Mouse (Mus musculus) heart, postnatal 14 days (tissue): Measurements from ENCODE around the gene Stambp. TPM values are rescaled to one million over a fixed set of nuclear protein-coding genes. Genes with fewer than 3 reads are reported as not detected.

ENCODE experiments used
- DNase-seq, 2 experiments: peaks; one replicate each; pipeline ENCODE4 v3.0.0; 2021 to 2022
- intact Hi-C: fragments of 180-260 bp; cut with DNase I; formaldehyde crosslinking; loops from one replicate; pipeline ENCODE4 v1.15.1; 2025
- total RNA-seq, 2 experiments: library from RNA; stranded (reverse); gene quantifications; 2 replicates each; pipeline ENCODE4 v1.2.3; 2021

Gene Stambp
- total RNA-seq, 2 experiments from 2014 or later, result 13.4 to 13.7 TPM

DNA sequence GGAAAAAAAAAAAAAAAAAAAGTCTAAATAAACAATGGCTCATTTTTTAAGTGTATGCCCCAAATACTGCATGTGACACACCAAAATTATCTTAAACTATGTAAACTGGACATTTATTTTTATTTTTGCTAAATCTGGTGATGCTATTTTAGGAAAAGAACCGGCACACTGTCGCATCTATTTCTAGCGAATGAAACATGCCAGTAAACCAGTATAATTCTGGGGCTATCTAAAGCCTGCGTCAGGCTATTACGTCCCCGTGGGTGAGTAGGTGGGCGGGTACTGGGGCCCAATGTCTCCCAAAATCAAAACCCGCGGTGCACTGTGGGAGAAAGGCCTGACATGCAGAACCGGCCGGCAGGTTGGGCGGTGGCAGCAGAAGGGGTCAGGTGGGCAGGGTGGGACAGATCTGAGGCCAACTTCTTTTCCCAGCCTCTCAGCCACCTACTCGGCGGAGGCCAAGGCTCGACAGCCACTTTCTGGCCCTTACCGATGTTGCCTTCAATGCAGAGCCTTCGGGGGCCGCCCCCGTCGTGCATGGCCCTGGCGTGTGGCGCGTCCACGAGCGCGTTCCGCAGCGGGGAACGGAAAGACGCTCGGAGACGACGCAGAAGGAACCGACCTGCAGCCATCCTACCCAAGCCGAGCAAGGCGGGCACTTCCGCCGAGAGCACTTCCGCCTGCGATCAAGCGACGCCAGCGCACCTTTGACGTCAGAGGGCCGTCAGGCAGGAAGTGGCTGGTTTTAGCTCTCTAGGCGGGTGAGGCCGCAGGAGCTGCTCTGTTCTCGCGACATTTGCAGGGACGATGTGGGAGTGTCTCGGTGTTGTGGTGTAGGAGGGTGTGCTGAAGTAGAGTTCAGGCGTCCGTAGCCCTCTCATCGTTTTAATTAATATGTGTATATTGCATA, 66.0 kb downstream of the Stambp start, which contains the start of gene Dguok:
Dguok (minus strand) TSS at position 712 of the 910 bp plus-strand sequence.
- DNase-seq, result peak; percentile 95 to 97
- intact Hi-C loops, result loop anchor here (5.0 kb wide), 1 partner anchor 64 kb away; no protein-coding TSS in a partner anchor

DNA sequence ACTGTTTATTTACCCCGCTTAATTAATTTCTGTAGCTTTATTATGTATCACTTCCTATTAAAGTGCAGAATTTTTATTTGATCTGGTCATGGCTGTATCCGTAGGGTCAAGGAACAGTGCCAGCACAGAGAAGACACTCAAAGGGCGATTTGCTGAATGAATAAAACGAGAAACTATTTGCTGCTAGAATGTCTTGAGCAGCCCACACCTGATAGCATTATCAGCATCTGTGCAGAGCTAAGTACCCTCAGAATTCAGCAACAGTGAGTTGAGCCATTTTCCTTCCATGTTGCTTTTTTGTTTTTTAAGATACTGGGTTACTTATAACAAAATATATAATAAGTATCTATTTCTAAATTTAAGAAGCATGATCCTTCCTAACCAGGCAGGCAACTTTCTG, 67.0 kb downstream of the Stambp start:
- intact Hi-C loops, result loop anchor here (5.0 kb wide), 1 partner anchor 63 kb away; no protein-coding TSS in a partner anchor
- DNase-seq, result no peak

DNA sequence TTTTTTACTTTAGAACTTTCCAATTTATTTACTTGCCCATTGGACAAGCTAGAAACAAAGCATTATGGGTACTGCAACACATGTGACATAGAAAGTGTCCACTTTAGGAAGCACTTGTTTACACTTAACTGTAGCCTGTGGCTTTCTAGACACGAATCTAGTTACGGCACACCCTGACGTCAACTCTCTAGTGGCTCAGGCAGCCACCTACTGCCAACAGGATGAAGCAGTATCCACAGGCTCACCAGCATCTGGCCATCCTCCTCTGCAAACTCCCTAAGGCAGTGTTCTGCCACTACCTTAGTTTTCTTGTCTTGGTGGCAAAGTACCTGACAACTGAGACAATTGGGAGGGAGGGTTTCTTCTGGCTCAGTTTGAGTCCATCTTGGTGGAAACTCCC, 69.2 kb downstream of the Stambp start:
- no peak for DNase-seq
- intact Hi-C loops, result no loop called here

DNA sequence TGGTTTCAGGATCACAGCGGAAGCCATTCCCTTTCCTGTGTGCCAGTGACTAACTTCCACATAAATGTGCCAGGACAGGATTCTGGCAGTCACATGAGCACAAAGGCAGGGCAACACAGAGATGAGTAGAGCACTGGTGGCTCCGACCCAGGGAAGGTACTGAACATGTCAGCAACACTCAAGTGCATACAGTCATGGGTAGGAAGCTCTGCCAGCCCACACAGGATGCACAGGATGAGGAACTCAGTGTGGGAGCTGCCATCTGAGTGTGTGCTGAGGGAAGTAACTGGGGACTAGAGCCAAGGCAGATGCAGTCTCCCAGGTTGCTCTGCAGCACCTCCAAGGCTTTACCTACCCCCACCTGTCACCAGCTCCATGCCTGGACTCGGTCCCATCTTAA, 69.9 kb downstream of the Stambp start:
- no peak for DNase-seq
- intact Hi-C loops, result no loop called here

DNA sequence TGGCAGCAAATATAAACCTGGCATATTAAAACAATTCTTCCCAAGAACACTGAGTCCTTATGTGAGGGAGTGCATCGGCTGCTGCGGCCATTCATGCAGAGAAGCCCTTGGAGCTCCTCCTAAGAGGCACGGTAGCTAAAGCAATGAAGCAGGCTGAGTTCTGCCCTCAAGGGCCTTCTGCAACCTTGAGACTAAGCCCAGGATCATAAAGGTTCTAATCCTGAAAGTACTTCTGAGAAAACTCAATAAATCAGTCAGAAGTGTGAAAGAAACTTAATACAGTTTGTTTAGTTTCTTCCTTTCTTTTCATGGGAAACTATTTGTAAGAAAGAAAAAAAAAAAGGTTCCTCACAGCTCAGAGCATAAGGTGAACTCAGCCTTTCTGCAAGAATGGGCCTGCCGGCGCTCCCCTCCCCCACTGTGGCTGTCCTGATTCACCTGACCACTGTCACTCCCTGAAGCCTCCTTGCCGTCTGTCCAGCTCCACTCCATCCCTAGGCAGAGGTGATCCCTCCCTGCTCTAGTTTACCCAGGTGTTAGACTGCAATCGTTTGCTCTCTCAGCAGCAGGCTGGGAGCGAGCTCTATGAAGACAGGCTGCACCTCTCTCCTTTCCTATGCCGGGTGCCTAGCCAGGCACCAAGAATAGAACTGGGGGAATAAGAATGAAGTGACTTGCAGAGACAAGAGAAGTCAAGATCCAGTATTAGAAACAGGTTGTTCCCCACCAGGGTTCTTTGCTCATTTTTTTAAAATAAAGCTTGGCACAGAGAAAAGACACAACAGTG, 70.8 kb downstream of the Stambp start:
- intact Hi-C loops, result no loop called here
- DNase-seq, result no peak

DNA sequence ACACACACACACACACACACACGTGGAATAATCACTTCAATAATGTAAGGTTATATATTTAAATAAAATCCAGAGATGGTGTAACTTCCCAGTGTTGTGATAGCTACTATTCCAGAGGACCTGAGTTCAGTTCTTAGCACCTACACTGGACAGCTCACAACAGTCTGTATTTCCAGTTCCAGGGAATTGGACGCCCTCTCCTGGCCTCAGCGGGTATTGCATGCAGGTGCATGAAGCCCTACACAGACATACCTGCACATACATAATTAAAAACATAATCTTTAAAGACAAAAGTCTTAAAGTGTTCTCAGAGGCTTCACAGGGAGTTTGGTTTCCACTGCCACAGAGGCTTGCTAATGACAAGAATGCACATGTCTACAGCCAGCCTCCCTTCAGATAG, 72.1 kb downstream of the Stambp start:
- intact Hi-C loops, result no loop called here
- DNase-seq, result no peak

DNA sequence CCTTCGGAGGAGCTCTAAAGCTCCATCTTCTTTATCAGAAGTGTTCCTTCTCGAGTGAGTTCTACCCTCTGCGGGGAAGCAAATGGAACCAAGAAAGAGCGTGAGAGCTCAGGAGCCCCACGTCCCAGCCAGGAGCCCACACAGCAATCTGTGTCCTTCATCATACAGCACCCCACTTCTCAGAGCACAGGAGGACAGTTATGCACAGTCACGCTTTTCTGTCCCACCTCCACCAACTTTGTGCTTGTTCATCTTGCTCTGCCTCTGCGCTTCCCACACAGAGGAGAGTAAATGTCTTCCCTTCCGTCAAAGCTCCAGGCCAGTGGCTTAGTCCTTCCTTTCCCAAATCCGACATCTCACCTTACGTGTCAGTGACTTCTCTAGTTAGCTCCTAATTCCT, 73.5 kb downstream of the Stambp start:
- intact Hi-C loops, result no loop called here
- no peak for DNase-seq

DNA sequence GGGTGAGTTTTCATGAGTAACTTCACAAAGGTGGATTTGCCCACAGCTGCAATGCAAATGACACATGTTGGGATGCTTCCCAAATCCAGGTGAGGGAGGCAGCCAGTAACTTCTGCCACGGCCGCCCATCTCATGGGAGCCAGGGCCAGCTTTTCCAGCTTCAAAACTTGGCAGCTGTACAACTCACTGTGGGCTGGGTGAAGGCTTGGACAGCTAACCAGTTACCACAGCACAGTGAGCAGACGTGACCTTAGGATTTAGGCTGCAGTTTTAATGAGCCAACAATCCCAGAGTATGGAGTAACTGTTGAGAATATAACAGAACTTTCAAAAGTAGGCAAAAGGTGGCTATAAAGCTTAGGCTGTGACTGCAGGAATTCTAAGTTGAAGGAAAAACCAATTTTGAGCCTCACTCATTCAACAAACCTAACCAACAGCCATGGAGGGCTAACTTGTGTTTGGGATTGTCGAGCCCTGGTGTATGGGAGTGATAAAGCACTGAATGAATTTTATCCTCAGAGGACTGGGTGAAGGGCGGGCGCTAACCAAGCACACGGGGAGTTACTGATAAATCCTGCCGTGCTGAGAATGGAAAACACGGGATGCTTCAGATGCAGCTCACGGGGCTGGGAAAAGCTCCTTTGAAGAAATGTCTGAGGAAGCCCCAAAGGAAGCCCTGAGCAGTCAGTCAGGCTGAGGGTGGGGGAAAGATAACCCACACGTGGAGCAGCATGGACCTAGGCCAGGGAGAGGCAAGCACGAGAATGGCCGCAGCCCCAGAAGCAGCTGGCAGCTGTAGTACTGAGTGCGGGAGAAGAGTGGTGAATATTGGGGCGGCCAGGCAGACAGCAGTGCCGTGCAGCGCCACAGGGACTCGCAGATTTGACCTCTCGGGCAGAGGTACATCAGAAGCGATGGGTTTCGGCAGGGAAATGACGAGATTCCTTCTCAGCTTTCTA, 75.5 kb downstream of the Stambp start:
- peak; percentile 37 to 60 for DNase-seq

DNA sequence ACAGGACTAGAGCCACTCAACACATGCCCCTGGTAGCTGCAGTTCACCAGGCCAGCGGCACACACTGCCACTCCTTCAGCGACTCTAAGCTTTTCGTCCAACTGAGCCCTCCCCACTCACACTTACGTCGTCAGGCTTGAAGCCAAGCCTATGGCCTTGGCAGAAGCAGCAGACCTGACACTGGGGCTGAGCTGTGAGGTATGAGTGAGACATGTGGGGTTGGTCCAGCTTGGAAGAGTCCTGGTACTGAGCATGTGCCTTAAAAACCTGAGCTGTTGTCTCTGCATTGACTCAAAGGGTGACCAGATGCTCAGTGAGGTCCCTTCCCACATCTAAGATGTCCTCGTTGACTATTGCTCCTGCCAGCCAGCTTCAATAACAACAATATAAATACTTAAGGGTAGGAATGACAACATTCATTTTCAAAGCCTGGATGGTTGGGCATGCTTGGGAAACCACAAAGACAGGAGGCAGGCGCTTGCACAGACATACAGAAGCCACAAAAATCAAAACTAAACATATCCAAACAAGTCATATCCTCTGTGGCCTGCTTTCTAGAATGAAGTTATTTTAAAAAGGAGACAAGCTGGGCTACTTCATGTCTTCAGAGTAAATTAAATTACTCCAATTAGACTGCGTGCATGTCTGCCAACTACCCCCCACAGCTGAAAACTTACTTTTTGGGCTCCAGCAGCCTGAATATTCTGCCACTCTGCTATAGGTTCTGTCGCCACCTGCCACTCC, 76.3 kb downstream of the Stambp start:
- peak; percentile 44 to 64 for DNase-seq
- intact Hi-C loops, result no loop called here

More for the DNA sequence above, 75.5 kb downstream of the Stambp start:
- intact Hi-C loops, result no loop called here

Other genes with a start within 250 kb of the Stambp start
- gene Mthfd2, start 246.8 kb downstream of the Stambp start, total RNA-seq, result 1 to 10 TPM; 4.4 to 5.9 TPM
- gene Mob1a, start 246.7 kb downstream of the Stambp start, total RNA-seq, result 10 to 100 TPM; 29.3 to 30.0 TPM
- 100 to 1,000 TPM; 297 to 299 TPM for gene Bola3, start 223.6 kb downstream of the Stambp start, total RNA-seq
- 10 to 100 TPM; 46.2 to 49.0 TPM for gene Tet3, start 113.6 kb downstream of the Stambp start, total RNA-seq
- gene Dguok, start 65.8 kb downstream of the Stambp start, total RNA-seq, result 10 to 100 TPM; 28.3 to 31.8 TPM
- 1 to 10 TPM; 3.2 to 5.1 TPM for gene Actg2, start 36.5 kb downstream of the Stambp start, total RNA-seq
- gene Clec4f, start 83.5 kb upstream of the Stambp start, total RNA-seq, result not detected
- under 1 TPM; 0.37 to 0.76 TPM for gene Cd207, start 105.1 kb upstream of the Stambp start, total RNA-seq
- not detected for gene Vax2, start 138.5 kb upstream of the Stambp start, total RNA-seq
- under 1 TPM in 1 of 2 experiments, not detected in 1; 0.60 TPM for gene Atp6v1b1, start 170.3 kb upstream of the Stambp start, total RNA-seq
- gene Ankrd53, start 189.9 kb upstream of the Stambp start, total RNA-seq, result not detected
- 10 to 100 TPM; 71.0 to 79.6 TPM for gene Tex261, start 203.1 kb upstream of the Stambp start, total RNA-seq
- 10 to 100 TPM; 18.5 to 18.7 TPM for gene Nagk, start 222.3 kb upstream of the Stambp start, total RNA-seq